Mouse (Mus musculus): ENCODE data around the gene Asb2.

Gene Asb2

GRCm38 (mm10) chr12:103273732-103274131, 82.1 kb downstream of the Asb2 start:
- DNase-seq (ENCODE audit: low read depth in 2 of 2, low spot score in 2 of 2), result no peak

- no peak for DNase-seq (ENCODE audit: low read depth in 2 of 2, low spot score in 2 of 2)
These were observed 82.8 kb downstream of the Asb2 start for GRCm38 (mm10) chr12:103273051-103273450.

GRCm38 (mm10) chr12:103272176-103272575, 83.6 kb downstream of the Asb2 start:
- DNase-seq (ENCODE audit: low read depth in 2 of 2, low spot score in 2 of 2), result no peak

All from CD8-positive naive resting alpha-beta T cell, adult 2 months (primary cell).